Mouse (Mus musculus): ENCODE data around the gene Tmem232.
"Not testable (repeated sequence)": the region's sequence is repeated elsewhere in the genome, so short reads cannot be mapped to it uniquely, and the experiment has no call there.

Tmem232 gene

GRCm38 (mm10) chr17:65221687-65222086, 318.9 kb downstream of the Tmem232 start:
- DNase-seq (ENCODE audit: low spot score) = not testable (repeated sequence)
